Mouse (Mus musculus) CH12.LX (cell line): Measurements from ENCODE around the gene Klk1b4. TPM values are rescaled to one million over a fixed set of nuclear protein-coding genes. Genes with fewer than 3 reads are reported as not detected.

Source experiments
- DNase-seq: peaks from one replicate; pipeline ENCODE4 v3.0.0-alpha.2; 2013; ENCODE audit errors: extremely low read depth
- H3K27ac ChIP-seq: 2 replicates; pipeline ENCODE4 v1.5.1; 2012; ENCODE audit warnings: low read depth, mild to moderate bottlenecking, control low read depth, moderate library complexity; ENCODE audit not compliant: insufficient read depth
- H3K27me3 ChIP-seq: replicated peaks from 2 replicates; pipeline ENCODE3; 2012; ENCODE audit warnings: inconsistent platforms
- H3K36me3 ChIP-seq, 2 experiments: replicated peaks in 1 of 2; 2 replicates each; pipeline versions ENCODE3 to v1.6.1; 2012; ENCODE audit warnings: inconsistent platforms in 1 of 2, low read length in 1 of 2, mild to moderate bottlenecking in 1 of 2, mixed read lengths in 1 of 2, moderate library complexity in 1 of 2; ENCODE audit not compliant: control insufficient read depth in 1 of 2, insufficient read depth in 1 of 2
- H3K4me1 ChIP-seq, 2 experiments: 2 replicates each; pipeline ENCODE4 v1.6.1; 2012; ENCODE audit warnings: inconsistent platforms in 1 of 2, moderate library complexity in 1 of 2; ENCODE audit not compliant: insufficient read depth in 2 of 2, control insufficient read depth in 1 of 2
- H3K4me2 ChIP-seq: 2 replicates; pipeline ENCODE4 v1.6.1; 2012; ENCODE audit warnings: low read depth, mild to moderate bottlenecking, control low read depth; ENCODE audit not compliant: poor library complexity, insufficient read depth, severe bottlenecking
- H3K4me3 ChIP-seq, 3 experiments: fragments of 150-350 bp in 1 of 3; sonication (generic) in 1 of 3; replicated peaks in 1 of 3; 2 replicates each; pipeline versions ENCODE3 to v1.5.1; 2011 to 2012; ENCODE audit warnings: low read depth in 2 of 3, low read length in 2 of 3, mild to moderate bottlenecking in 2 of 3, moderate library complexity in 2 of 3, control low read depth in 1 of 3, improper control_type of control experiment in 1 of 3, inconsistent platforms in 1 of 3, mixed read lengths in 1 of 3; ENCODE audit not compliant: poor library complexity in 1 of 3
- H3K79me2 ChIP-seq: replicated peaks from 2 replicates; pipeline ENCODE4 v1.6.1; 2012; ENCODE audit warnings: mild to moderate bottlenecking, moderate library complexity; ENCODE audit not compliant: control insufficient read depth, poor library complexity, insufficient read depth, severe bottlenecking; ENCODE audit errors: extremely low read depth
- H3K9ac ChIP-seq: 2 replicates; pipeline ENCODE4 v1.6.1; 2012; ENCODE audit warnings: low read depth, mild to moderate bottlenecking, control low read depth, moderate library complexity; ENCODE audit not compliant: insufficient read depth
- H3K9me3 ChIP-seq: replicated peaks from 2 replicates; pipeline ENCODE3; 2012; ENCODE audit warnings: low read length, inconsistent platforms, mixed read lengths
- CHD2 ChIP-seq: IDR thresholded peaks from 2 replicates; pipeline ENCODE4 v1.6.1; 2011; ENCODE audit warnings: low read length, improper control_type of control experiment
- E2F4 ChIP-seq: IDR thresholded peaks from 2 replicates; pipeline ENCODE4 v1.6.1; 2011; ENCODE audit warnings: low read depth, low read length, improper control_type of control experiment; ENCODE audit not compliant: insufficient replicate concordance
- ELF1 ChIP-seq: IDR thresholded peaks from 2 replicates; pipeline ENCODE4 v1.6.1; 2014; ENCODE audit warnings: low read depth, mild to moderate bottlenecking, inconsistent platforms, low read length, improper control_type of control experiment
- EP300 ChIP-seq: IDR thresholded peaks from 2 replicates; pipeline ENCODE4 v1.6.1; 2011; ENCODE audit warnings: low read length, improper control_type of control experiment
- ETS1 ChIP-seq: conservative IDR thresholded peaks from 2 replicates; pipeline ENCODE4 v1.6.1; 2012; ENCODE audit warnings: low read depth, mild to moderate bottlenecking, inconsistent platforms, low read length, improper control_type of control experiment, moderate library complexity
- IRF4 ChIP-seq: IDR thresholded peaks from 2 replicates; pipeline ENCODE4 v1.6.1; 2014; ENCODE audit warnings: low read depth, mild to moderate bottlenecking, inconsistent platforms, low read length, improper control_type of control experiment
- JUN ChIP-seq: IDR thresholded peaks from 2 replicates; pipeline ENCODE4 v1.6.1; 2011; ENCODE audit warnings: low read depth, mild to moderate bottlenecking, low read length, improper control_type of control experiment, moderate library complexity; ENCODE audit not compliant: insufficient read depth
- MAX ChIP-seq: IDR thresholded peaks from 2 replicates; pipeline ENCODE4 v1.6.1; 2011; ENCODE audit warnings: low read length, improper control_type of control experiment
- MAZ ChIP-seq: IDR thresholded peaks from 2 replicates; pipeline ENCODE4 v1.6.1; 2012; ENCODE audit warnings: low read depth, mild to moderate bottlenecking, inconsistent platforms, low read length, improper control_type of control experiment, moderate library complexity
- MEF2A ChIP-seq: IDR thresholded peaks from 2 replicates; pipeline ENCODE4 v1.6.1; 2014; ENCODE audit warnings: low read depth, mild to moderate bottlenecking, inconsistent platforms, low read length, improper control_type of control experiment, borderline replicate concordance
- PAX5 ChIP-seq: IDR thresholded peaks from 2 replicates; pipeline ENCODE4 v1.6.1; 2012; ENCODE audit warnings: low read length, inconsistent platforms, mixed read lengths
- TCF12 ChIP-seq: IDR thresholded peaks from 2 replicates; pipeline ENCODE4 v1.6.1; 2014; ENCODE audit warnings: low read depth, mild to moderate bottlenecking, inconsistent platforms, low read length, improper control_type of control experiment
- UBTF ChIP-seq: IDR thresholded peaks from 2 replicates; pipeline ENCODE4 v1.6.1; 2012; ENCODE audit warnings: low read depth, mild to moderate bottlenecking, inconsistent platforms, low read length, improper control_type of control experiment, moderate library complexity
- USF1 ChIP-seq: IDR thresholded peaks from 2 replicates; pipeline ENCODE4 v1.6.1; 2014; ENCODE audit warnings: low read depth, mild to moderate bottlenecking, inconsistent platforms, low read length, improper control_type of control experiment
- ZMIZ1 ChIP-seq: IDR thresholded peaks from 2 replicates; pipeline ENCODE4 v1.6.1; 2012; ENCODE audit warnings: low read depth, mild to moderate bottlenecking, inconsistent platforms, low read length, improper control_type of control experiment
- ZNF384 ChIP-seq: IDR thresholded peaks from 2 replicates; pipeline ENCODE4 v1.6.1; 2012; ENCODE audit warnings: low read depth, low read length, improper control_type of control experiment, inconsistent platforms
- dilution Hi-C: fragments of 300-500 bp; cut with MboI; formaldehyde crosslinking; loops from 2 replicates; pipeline ENCODE4 v1.14.3; 2020; ENCODE audit warnings: low sequenced_read_pairs; ENCODE audit not compliant: extremely low pct_unique_long_range_greater_than_20kb, extremely low pct_ligation_motif_present
- in situ Hi-C: fragments of 300-500 bp; cut with MboI; formaldehyde crosslinking; loops from 3 replicates; pipeline ENCODE4 v1.14.3; 2019; ENCODE audit warnings: low sequenced_read_pairs, low pct_ligation_motif_present, low pct_unique_long_range_greater_than_20kb, mixed read lengths
- polyA plus RNA-seq: library from polyadenylated mRNA; unstranded; fragments of >175 nt; gene quantifications from 2 replicates; pipeline ENCODE4 v1.2.1, GENCODE M21; 2012; ENCODE audit warnings: low read depth; ENCODE audit not compliant: insufficient read length
- total RNA-seq, 2 experiments: library from RNA; depleted of rRNA; stranded (reverse); fragments of 300-350 nt in 1 of 2; fragments of >200 nt in 1 of 2; gene quantifications; 2 replicates each; pipeline ENCODE4 v1.2.3; 2012 to 2014

The Klk1b4 gene
- total and polyA plus RNA-seq, 3 experiments, result not detected

GRCm38 (mm10) chr7:44254930-44255329, 47.7 kb downstream of the Klk1b4 start:
- Histone ChIP-seq H3K4me3 (no peak overlapping the region), H3K27ac (no peak overlapping the region), H3K4me2 (0 out of 2 replicates have a peak overlapping the region, but pooled peaks have one; percentile 22), H3K27me3 (peaks cover 1% of the 10 kb centered on the region), H3K36me3 (peaks cover 23 to 34% of the 10 kb centered on the region in 2 experiments), H3K9ac (no peak overlapping the region), H3K9me3 (no peaks in the 10 kb centered on the region), H3K79me2 (no peaks in the 10 kb centered on the region), H3K4me1 (peaks cover 12 to 48% of the 10 kb centered on the region in 2 experiments)
- peak; percentile 34 for DNase-seq
- in situ Hi-C loops, result no loop called here
- TF ChIP-seq IRF4 (peak; percentile 48), CHD2 (0 out of 2 replicates have a peak, but pooled peaks have one; percentile 40), ZNF384 (no peak), PAX5 (no peak), TCF12 (0 out of 2 replicates have a peak, but pooled peaks have one; percentile 41), ELF1 (0 out of 2 replicates have a peak, but pooled peaks have one; percentile 18), ZMIZ1 (peak; percentile 80), JUN (no peak), UBTF (no peak), MEF2A (no peak), EP300 (0 out of 2 replicates have a peak, but pooled peaks have one; percentile 45), ETS1 (0 out of 2 replicates have a peak, but pooled peaks have one; percentile 18), E2F4 (no peak), USF1 (no peak)
- dilution Hi-C loops, result no loop called here

GRCm38 (mm10) chr7:44257278-44257677, 50.0 kb downstream of the Klk1b4 start, which contains the start of gene Acp4:
Acp4 (minus strand) TSS chr7:44257378.
- dilution Hi-C loops, result no loop called here
- H3K4me2 ChIP-seq, result no peak within 1 kb of the TSS
- TF ChIP-seq MAX, result no peak
- TF ChIP-seq MAZ, result no peak
- no peak within 1 kb of the TSS for H3K27ac ChIP-seq
- peaks cover 7 to 18% of the 10 kb centered on the region in 2 experiments for H3K36me3 ChIP-seq
- H3K9me3 ChIP-seq, result no peaks in the 10 kb centered on the region
- no peak for DNase-seq
- H3K9ac ChIP-seq, result no peak within 1 kb of the TSS
- in situ Hi-C loops, result no loop called here
- no peak within 1 kb of the TSS for H3K4me3 ChIP-seq
- peaks cover 7% of the 10 kb centered on the region for H3K27me3 ChIP-seq
- H3K4me1 ChIP-seq, result peaks cover 12 to 35% of the 10 kb centered on the region in 2 experiments
- H3K79me2 ChIP-seq, result no peaks in the 10 kb centered on the region
